Mouse (Mus musculus): Measurements from ENCODE around the gene Tpst2. TPM values are rescaled to one million over a fixed set of nuclear protein-coding genes. Genes with fewer than 3 reads are reported as not detected.

Tpst2 gene
- polyA plus RNA-seq, 1 experiment from 2014 or later, result 31.2 TPM

DNA sequence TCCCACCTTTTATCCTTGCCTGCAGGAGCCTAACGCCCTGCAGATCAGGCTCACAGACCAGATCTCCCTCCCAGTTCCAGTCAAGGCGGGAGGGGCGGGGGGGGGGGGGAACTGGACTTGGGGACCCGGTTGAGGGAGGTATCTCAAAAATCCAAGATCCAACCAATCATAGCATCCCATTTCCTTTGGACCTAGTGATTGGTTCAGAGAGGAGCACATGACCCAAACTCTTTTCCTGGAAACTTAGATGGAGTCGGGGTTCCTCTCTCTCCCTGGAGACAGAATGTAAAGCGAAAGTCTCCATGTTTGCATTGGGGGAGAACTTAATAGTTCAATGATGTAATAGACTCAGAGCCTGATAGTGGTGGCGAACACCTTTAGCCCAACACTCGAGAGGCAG is 29.1 kb upstream of the Tpst2 start:
- Histone ChIP-seq H3K27me3 (ENCODE audit: control insufficient read depth, insufficient read depth, low read length) (peaks cover 12% of the 10 kb centered on the region), H3K4me1 (ENCODE audit: control insufficient read depth, insufficient read depth, low read length) (0 out of 2 replicates have a peak, but pooled peaks cover 8% of the 10 kb centered on the region), H3K36me3 (ENCODE audit: control insufficient read depth, insufficient read depth, low read length) (no peaks in the 10 kb centered on the region), H3K4me2 (no peak overlapping the region), H3K9ac (ENCODE audit: low read depth, low read length) (no peak overlapping the region), H3K27ac (ENCODE audit: low read depth, low read length) (no peak overlapping the region), H3K4me3 (ENCODE audit: low read depth, low read length) (no peak overlapping the region), H3K9me3 (replicated peaks; ENCODE audit: control insufficient read depth, low read length) (no peaks in the 10 kb centered on the region)
- ATAC-seq (replicated peaks; ENCODE audit: insufficient number of reproducible peaks, low FRiP score, low TSS enrichment), result no peak
- WGBS (ENCODE audit: insufficient replicate concordance), result 44% methylated on average over 8 of the region's 8 CpGs

DNA sequence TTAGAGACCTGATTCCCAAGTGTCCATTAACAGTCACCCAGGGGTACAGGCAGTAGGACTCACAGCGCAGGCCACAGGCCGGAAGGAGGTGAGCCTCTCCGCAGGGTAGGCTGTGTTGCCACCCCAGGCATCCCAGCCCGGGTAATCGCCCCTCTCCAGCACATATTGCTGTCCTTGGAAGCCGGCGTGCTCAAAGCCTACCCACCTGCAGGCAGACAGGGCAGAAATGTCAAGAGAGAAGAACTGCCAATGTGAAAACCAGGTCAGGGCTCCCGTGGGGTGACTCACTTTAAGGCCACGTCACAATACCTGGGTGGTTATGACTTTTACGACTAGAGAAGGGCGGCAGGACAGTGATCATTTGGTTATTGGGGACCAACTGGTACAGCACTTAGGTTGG is 27.4 kb upstream of the Tpst2 start:
- 86% methylated on average over 11 of the region's 11 CpGs for WGBS (ENCODE audit: insufficient replicate concordance)
- no peak for ATAC-seq (replicated peaks; ENCODE audit: insufficient number of reproducible peaks, low FRiP score, low TSS enrichment)
- Histone ChIP-seq H3K4me1 (ENCODE audit: control insufficient read depth, insufficient read depth, low read length) (0 out of 2 replicates have a peak, but pooled peaks cover 11% of the 10 kb centered on the region), H3K9ac (ENCODE audit: low read depth, low read length) (no peak overlapping the region), H3K36me3 (ENCODE audit: control insufficient read depth, insufficient read depth, low read length) (no peaks in the 10 kb centered on the region), H3K4me2 (no peak overlapping the region), H3K4me3 (ENCODE audit: low read depth, low read length) (no peak overlapping the region), H3K27me3 (ENCODE audit: control insufficient read depth, insufficient read depth, low read length) (peaks cover 12% of the 10 kb centered on the region), H3K9me3 (replicated peaks; ENCODE audit: control insufficient read depth, low read length) (no peaks in the 10 kb centered on the region), H3K27ac (ENCODE audit: low read depth, low read length) (no peak overlapping the region)

DNA sequence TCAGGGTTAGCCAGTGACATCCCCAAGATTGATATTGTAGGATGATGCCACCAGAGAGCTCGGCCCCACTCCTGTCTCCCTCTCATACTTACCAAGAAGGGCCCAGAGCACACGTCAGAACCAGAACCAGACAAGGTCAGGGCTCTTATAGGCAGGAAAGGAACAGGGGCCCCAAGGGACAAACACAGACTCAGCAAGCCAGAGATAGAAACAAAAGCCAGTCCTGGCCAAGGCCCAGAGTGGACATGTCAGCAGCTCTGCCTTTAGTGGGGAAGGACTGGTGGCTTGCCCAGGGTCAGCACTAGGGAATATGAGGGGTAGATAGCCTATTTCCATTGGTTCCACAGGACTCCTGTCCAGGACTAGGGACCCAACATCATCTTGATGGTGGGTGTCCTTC is 24.1 kb upstream of the Tpst2 start, which contains the start of gene Cryba4:
TSS of gene Cryba4 (minus strand) at position 119 of the 400 bp plus-strand sequence.
- no peak within 1 kb of the TSS for H3K4me2 ChIP-seq
- no peaks in the 10 kb centered on the region for H3K36me3 ChIP-seq (ENCODE audit: control insufficient read depth, insufficient read depth, low read length)
- H3K9ac ChIP-seq (ENCODE audit: low read depth, low read length), result no peak within 1 kb of the TSS
- H3K9me3 ChIP-seq (replicated peaks; ENCODE audit: control insufficient read depth, low read length), result no peaks in the 10 kb centered on the region
- no peak within 1 kb of the TSS for H3K27ac ChIP-seq (ENCODE audit: low read depth, low read length)
- no peak within 1 kb of the TSS for H3K4me3 ChIP-seq (ENCODE audit: low read depth, low read length)
- 0 out of 2 replicates have a peak, but pooled peaks cover 3% of the 10 kb centered on the region for H3K27me3 ChIP-seq (ENCODE audit: control insufficient read depth, insufficient read depth, low read length)
- 0 out of 2 replicates have a peak, but pooled peaks cover 5% of the 10 kb centered on the region for H3K4me1 ChIP-seq (ENCODE audit: control insufficient read depth, insufficient read depth, low read length)
- 37% methylated on average over 2 of the region's 2 CpGs for WGBS (ENCODE audit: insufficient replicate concordance)
- no peak for ATAC-seq (replicated peaks; ENCODE audit: insufficient number of reproducible peaks, low FRiP score, low TSS enrichment)

DNA sequence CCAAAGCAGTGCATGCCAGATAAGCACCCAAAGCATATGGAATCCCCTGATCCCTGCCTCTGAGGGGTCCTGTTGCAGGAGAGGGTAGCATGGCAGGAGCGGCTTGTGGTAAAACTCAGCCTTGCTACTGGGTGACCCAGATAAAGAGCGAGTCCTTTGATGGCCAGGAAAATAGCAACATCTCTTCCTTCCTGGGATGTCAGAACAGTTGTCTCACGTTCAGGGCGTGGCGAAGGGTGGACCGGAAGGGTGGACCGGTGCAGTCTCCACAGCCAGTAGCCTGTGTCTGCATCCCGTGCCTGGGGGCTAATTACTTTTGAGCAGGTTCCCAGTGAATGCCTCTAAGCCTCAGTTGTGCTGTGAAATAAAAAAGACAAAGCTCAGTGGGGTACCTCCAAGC is 23.3 kb upstream of the Tpst2 start:
- no peaks in the 10 kb centered on the region for H3K27me3 ChIP-seq (ENCODE audit: control insufficient read depth, insufficient read depth, low read length)
- no peak overlapping the region for H3K27ac ChIP-seq (ENCODE audit: low read depth, low read length)
- no peak overlapping the region for H3K4me2 ChIP-seq
- ATAC-seq (replicated peaks; ENCODE audit: insufficient number of reproducible peaks, low FRiP score, low TSS enrichment), result no peak
- WGBS (ENCODE audit: insufficient replicate concordance), result 44% methylated on average over 8 of the region's 8 CpGs
- H3K9me3 ChIP-seq (replicated peaks; ENCODE audit: control insufficient read depth, low read length), result no peaks in the 10 kb centered on the region
- no peak overlapping the region for H3K4me3 ChIP-seq (ENCODE audit: low read depth, low read length)
- 0 out of 2 replicates have a peak, but pooled peaks cover 5% of the 10 kb centered on the region for H3K4me1 ChIP-seq (ENCODE audit: control insufficient read depth, insufficient read depth, low read length)
- no peak overlapping the region for H3K9ac ChIP-seq (ENCODE audit: low read depth, low read length)
- no peaks in the 10 kb centered on the region for H3K36me3 ChIP-seq (ENCODE audit: control insufficient read depth, insufficient read depth, low read length)

DNA sequence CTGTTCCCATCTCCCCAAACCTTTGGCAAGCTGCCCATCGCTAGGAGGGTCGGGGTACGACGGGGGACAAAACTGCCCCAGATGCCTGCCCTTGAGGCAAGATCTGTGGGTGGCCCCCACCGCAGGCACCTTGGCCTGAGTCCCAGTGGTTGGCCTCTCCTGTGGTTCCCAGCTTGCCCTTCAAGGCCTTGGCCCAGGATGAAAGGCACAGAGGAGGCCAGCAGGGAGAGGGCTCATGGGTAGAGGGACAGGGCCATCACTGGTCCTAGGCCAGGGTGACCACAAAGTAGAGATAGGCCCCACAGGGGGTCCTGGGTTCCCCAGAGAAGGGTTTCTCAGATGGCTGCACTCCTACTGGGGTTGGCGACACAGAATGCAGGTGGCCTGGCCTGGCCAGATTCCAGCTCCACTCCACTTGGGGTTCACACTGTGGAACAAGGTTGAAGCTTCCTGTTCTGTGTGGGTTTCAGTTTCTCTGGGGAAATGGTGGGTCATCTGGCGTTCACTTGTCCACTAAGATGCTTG is 22.1 kb upstream of the Tpst2 start:
- H3K4me2 ChIP-seq, result no peak overlapping the region

DNA sequence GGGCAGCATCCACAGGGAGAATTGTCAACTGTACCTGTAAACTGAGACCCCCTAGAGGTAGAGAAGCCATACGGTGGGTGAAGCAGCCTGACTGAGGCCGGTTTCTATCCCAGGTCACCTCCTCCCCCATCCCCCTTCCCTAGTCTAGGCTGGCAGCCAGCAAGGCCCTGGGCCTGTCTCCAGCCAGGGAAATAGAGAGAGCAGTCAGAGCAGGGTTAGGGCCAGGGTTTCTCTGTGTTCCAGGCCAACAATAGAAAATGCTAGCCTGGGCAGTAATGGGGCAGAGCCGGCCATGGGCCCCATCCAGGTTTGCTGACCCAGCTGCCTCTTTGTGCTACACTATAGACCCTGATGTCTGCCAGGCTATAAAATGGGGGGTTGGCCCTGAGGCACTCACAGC is 21.1 kb upstream of the Tpst2 start, which contains the start of gene Crybb1:
TSS of gene Crybb1 (plus strand) at position 390 of the 400 bp plus-strand sequence.
- no peak for ATAC-seq (replicated peaks; ENCODE audit: insufficient number of reproducible peaks, low FRiP score, low TSS enrichment)
- Histone ChIP-seq H3K4me1 (ENCODE audit: control insufficient read depth, insufficient read depth, low read length) (0 out of 2 replicates have a peak, but pooled peaks cover 5% of the 10 kb centered on the region), H3K36me3 (ENCODE audit: control insufficient read depth, insufficient read depth, low read length) (no peaks in the 10 kb centered on the region), H3K27ac (ENCODE audit: low read depth, low read length) (no peak within 1 kb of the TSS), H3K9ac (ENCODE audit: low read depth, low read length) (no peak within 1 kb of the TSS), H3K4me3 (ENCODE audit: low read depth, low read length) (no peak within 1 kb of the TSS), H3K27me3 (ENCODE audit: control insufficient read depth, insufficient read depth, low read length) (no peaks in the 10 kb centered on the region), H3K4me2 (no peak within 1 kb of the TSS), H3K9me3 (replicated peaks; ENCODE audit: control insufficient read depth, low read length) (no peaks in the 10 kb centered on the region)
- 51% methylated on average over 3 of the region's 3 CpGs for WGBS (ENCODE audit: insufficient replicate concordance)

More for the DNA sequence above, 22.1 kb upstream of the Tpst2 start:
- Histone ChIP-seq H3K27me3 (ENCODE audit: control insufficient read depth, insufficient read depth, low read length) (no peaks in the 10 kb centered on the region), H3K9me3 (replicated peaks; ENCODE audit: control insufficient read depth, low read length) (no peaks in the 10 kb centered on the region), H3K4me1 (ENCODE audit: control insufficient read depth, insufficient read depth, low read length) (0 out of 2 replicates have a peak, but pooled peaks cover 5% of the 10 kb centered on the region), H3K4me3 (ENCODE audit: low read depth, low read length) (no peak overlapping the region), H3K9ac (ENCODE audit: low read depth, low read length) (no peak overlapping the region), H3K27ac (ENCODE audit: low read depth, low read length) (no peak overlapping the region), H3K36me3 (ENCODE audit: control insufficient read depth, insufficient read depth, low read length) (no peaks in the 10 kb centered on the region)
- 76% methylated on average over 7 of the region's 7 CpGs for WGBS (ENCODE audit: insufficient replicate concordance)
- no peak for ATAC-seq (replicated peaks; ENCODE audit: insufficient number of reproducible peaks, low FRiP score, low TSS enrichment)

DNA sequence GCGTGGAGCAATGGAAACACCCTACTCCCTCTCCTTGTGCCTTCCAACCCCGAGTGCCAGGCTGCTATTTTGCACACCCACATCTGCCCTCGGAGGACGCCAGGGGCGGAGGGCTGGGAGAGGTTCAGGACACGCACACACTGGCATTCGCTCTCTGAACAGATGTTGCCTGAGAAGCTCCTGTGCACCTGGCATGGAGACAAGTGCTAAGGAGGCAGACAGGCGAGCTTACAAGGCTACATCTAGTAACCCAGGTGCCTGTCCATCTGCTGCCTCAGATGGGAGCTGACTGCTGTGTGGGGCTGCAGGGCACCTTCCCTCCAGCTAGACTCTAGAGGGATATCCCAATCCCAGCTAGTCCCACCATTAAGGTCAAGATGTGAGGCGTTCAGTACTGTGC is 20.0 kb upstream of the Tpst2 start:
- no peaks in the 10 kb centered on the region for H3K36me3 ChIP-seq (ENCODE audit: control insufficient read depth, insufficient read depth, low read length)
- no peak overlapping the region for H3K4me2 ChIP-seq
- no peak overlapping the region for H3K4me3 ChIP-seq (ENCODE audit: low read depth, low read length)
- H3K4me1 ChIP-seq (ENCODE audit: control insufficient read depth, insufficient read depth, low read length), result 0 out of 2 replicates have a peak, but pooled peaks cover 5% of the 10 kb centered on the region
- H3K9ac ChIP-seq (ENCODE audit: low read depth, low read length), result no peak overlapping the region
- H3K27me3 ChIP-seq (ENCODE audit: control insufficient read depth, insufficient read depth, low read length), result no peaks in the 10 kb centered on the region
- WGBS (ENCODE audit: insufficient replicate concordance), result 76% methylated on average over 9 of the region's 9 CpGs
- no peak overlapping the region for H3K27ac ChIP-seq (ENCODE audit: low read depth, low read length)
- H3K9me3 ChIP-seq (replicated peaks; ENCODE audit: control insufficient read depth, low read length), result no peaks in the 10 kb centered on the region
- no peak for ATAC-seq (replicated peaks; ENCODE audit: insufficient number of reproducible peaks, low FRiP score, low TSS enrichment)

DNA sequence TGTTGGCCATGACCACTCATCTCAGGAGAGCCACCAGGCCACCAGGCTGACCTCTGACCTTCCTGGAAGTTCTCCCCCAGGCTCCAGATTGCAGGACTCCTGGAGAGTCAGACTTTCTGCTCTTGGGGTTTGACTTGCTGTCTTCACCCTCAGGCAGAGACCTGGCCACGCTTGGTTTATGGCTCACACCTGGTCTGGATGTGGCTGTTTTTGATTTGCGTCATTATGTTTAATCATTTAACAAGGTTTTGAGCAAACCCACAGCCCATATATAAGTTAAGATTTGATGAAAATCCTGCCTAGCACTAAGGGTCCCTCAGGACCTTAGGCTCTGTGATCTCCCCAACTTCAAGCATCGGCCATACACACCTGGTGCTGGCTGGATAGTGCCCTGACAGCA is 18.6 kb upstream of the Tpst2 start:
- 0 out of 2 replicates have a peak, but pooled peaks cover 1% of the 10 kb centered on the region for H3K4me1 ChIP-seq (ENCODE audit: control insufficient read depth, insufficient read depth, low read length)

More for the DNA sequence above, 18.6 kb upstream of the Tpst2 start:
- Histone ChIP-seq H3K27me3 (ENCODE audit: control insufficient read depth, insufficient read depth, low read length) (0 out of 2 replicates have a peak, but pooled peaks cover 2% of the 10 kb centered on the region), H3K9ac (ENCODE audit: low read depth, low read length) (no peak overlapping the region), H3K36me3 (ENCODE audit: control insufficient read depth, insufficient read depth, low read length) (no peaks in the 10 kb centered on the region), H3K9me3 (replicated peaks; ENCODE audit: control insufficient read depth, low read length) (no peaks in the 10 kb centered on the region), H3K4me2 (no peak overlapping the region), H3K4me3 (ENCODE audit: low read depth, low read length) (no peak overlapping the region), H3K27ac (ENCODE audit: low read depth, low read length) (no peak overlapping the region)
- no peak for ATAC-seq (replicated peaks; ENCODE audit: insufficient number of reproducible peaks, low FRiP score, low TSS enrichment)
- 71% methylated on average over 3 of the region's 3 CpGs for WGBS (ENCODE audit: insufficient replicate concordance)

All from heart, embryonic 11.5 days (tissue).